Comparison of ENCODE assay signal across 8 mouse cellular contexts in genomic region chr3:42074532-42075287, GRCm38 (mm10).
A peak's percentile ranks its signal among the peaks of the same experiment; 100 is the strongest.
DNase-seq lines count a peak whose midpoint lies in the region; TF ChIP-seq lines count a peak whose summit lies in the region.

No protein-coding gene starts in this region.

- H3K27ac ChIP-seq in gastrocnemius, adult 2 months, result no peak overlapping the region

- DNase-seq in gastrocnemius, adult 2 months, result no peak
- no peak for DNase-seq in gastrocnemius, adult 18-20 months (ENCODE audit: low spot score)
- peak; percentile 83 for DNase-seq in 3T3-L1 (ENCODE audit: low read depth, low spot score)
- peak; percentile 23 for DNase-seq in cerebellum, adult 9-10 months
- peak; percentile 4 to 25 for DNase-seq in frontal cortex, postnatal 25 days (ENCODE audit: low spot score in 2 of 2)
- peak; percentile 38 for DNase-seq in left cerebral cortex, postnatal 4 days
- DNase-seq in retina, embryonic 14.5 days (ENCODE audit: low spot score), result peak; percentile 82
- DNase-seq in thymus, postnatal 36 days, result no peak

- H3K4me3 ChIP-seq in gastrocnemius, adult 2 months, result peak overlapping the region; percentile 38

- TF ChIP-seq CTCF in gastrocnemius, adult 2 months (IDR thresholded peaks at IDR 0.05), result peak; percentile 63

- intact Hi-C loops in gastrocnemius, adult 2 months (cut with DNase I), result no loop called here
- intact Hi-C loops in left cerebral cortex, postnatal 4 days (cut with DNase I), result no loop called here

Comparison
In these comparisons a context has a peak if more than half of its experiments do, and no peak if none do; other contexts are left out.
1. DNase-seq: peak in 3T3-L1 (single experiment), cerebellum, adult 9-10 months (single experiment), frontal cortex, postnatal 25 days (2 of 2), left cerebral cortex, postnatal 4 days (single experiment) and retina, embryonic 14.5 days (single experiment); none in gastrocnemius, adult 2 months (single experiment), gastrocnemius, adult 18-20 months (single experiment) and thymus, postnatal 36 days (0 of 2).